Mouse (Mus musculus): ENCODE data around the gene Bcar3.

- TF ChIP-seq HCFC1 (IDR thresholded peaks at IDR 0.05; ENCODE audit: low read depth, low read length) (no peak), CTCF (IDR thresholded peaks at IDR 0.05 in 2 of 3, conservative IDR thresholded peaks at IDR 0.05 in 1 of 3; ENCODE audit: control insufficient read depth in 1 of 3, insufficient read depth in 1 of 3, low read depth in 2 of 3, low read length in 3 of 3, poor library complexity in 1 of 3, severe bottlenecking in 1 of 3) (no peak)
Measured at GRCm38 (mm10) chr3:122346600-122346999, 52.7 kb downstream of the Bcar3 start.

Data from MEL (cell line).